Mouse (Mus musculus) B cell, adult 2 months (primary cell): ENCODE measurements around the gene Cpa4.
A peak's percentile ranks its signal among the peaks of the same experiment; 100 is the strongest.

Experiments
- DNase-seq, 2 experiments: peaks; one replicate each; pipeline ENCODE4 v3.0.0; 2022

Cpa4 gene

GRCm38 (mm10) chr6:30596230-30596898 is 28.2 kb downstream of the Cpa4 start:
- DNase-seq = no peak

- DNase-seq = no peak
Observed at GRCm38 (mm10) chr6:30600033-30600432, 31.9 kb downstream of the Cpa4 start.

DNA sequence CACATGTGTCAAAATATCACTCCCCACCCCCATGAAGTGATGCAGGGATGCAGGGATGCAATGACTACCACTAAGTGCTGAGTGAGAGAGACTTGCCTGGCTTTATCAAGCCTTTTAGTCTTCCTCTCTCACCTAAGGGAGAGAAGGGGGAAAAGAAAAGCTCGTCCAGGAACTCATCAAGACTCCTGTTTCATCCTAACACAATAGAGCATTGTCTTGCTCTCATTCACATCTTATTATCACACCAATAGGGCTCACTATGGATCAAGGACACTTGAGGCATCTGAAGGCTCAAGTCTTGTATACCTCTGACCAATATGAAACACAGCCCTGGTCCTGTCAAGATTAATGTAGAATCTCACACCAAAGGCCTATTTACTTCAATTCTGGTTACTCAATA is 32.8 kb downstream of the Cpa4 start:
- no peak for DNase-seq

DNA sequence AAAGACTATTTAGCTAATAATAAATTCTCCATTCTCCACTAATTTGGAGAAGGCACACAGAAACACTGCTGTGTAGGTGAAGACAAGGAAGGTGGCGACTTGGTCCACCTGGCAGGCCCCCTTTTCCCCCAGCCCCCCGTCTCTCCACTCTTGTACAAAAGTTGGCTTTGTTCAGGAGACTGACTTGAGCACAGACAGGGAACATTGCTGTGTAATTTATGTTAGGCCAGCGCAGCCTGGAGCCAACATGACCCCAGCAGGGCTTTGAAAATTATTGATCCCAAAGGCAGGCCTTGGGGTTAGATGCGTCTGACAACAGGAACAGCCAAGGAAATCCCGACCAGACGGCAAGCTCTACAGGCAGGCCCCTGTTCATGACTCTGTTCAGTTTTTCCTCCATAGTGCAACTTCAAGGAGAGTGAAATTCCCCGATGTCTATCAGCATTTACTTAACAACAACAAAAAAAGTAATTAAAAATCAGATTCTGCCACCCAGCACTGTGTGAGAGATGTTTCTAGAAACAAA is 36.2 kb downstream of the Cpa4 start:
- DNase-seq = no peak

- no peak for DNase-seq
Observed at GRCm38 (mm10) chr6:30605111-30605510, 36.9 kb downstream of the Cpa4 start.

- DNase-seq = no peak
Observed at GRCm38 (mm10) chr6:30605672-30606071, 37.5 kb downstream of the Cpa4 start.

DNA sequence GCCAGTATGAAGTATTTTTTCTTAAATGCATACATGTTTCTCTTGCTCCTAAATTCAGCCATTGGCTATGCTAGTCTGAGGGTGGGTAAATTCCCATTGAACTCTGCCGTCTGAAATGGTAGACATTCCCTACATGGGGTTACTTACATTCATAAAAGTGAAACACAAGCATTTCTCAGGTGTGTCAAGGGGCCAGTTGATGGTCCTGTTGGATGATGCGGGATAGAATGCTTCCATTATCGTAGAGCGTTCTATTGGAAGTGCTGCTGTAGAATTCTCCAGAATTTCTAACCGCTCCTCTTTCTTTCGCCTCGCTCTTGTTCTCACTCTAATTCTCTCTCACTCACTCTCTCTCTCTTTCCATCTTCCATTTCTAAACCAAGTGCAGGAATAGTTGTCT is 42.5 kb downstream of the Cpa4 start, which contains the start of gene Cpa5:
Gene Cpa5 (plus strand): TSS at position 301 of the 400 bp plus-strand sequence.
- no peak for DNase-seq

DNA sequence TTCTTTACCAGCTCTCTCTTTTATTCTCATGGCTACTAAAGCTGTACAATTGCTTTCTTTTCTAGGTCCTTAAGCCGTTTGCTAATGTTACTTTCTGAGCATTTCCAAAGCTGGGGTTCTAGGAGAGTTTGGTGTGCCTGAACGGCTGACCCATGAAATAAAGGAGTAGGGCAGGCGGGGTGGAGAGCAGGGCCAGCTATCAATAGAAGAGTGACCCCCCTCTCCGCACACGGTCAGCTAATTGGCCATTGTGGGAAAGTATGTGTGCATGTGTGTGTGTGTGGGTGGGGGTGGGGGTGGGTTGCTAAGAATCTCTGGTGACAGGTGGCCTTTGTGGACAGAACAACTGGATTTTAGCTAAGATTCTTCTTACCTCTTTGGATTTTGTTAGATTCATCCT is 43.0 kb downstream of the Cpa4 start:
- DNase-seq = no peak

DNA sequence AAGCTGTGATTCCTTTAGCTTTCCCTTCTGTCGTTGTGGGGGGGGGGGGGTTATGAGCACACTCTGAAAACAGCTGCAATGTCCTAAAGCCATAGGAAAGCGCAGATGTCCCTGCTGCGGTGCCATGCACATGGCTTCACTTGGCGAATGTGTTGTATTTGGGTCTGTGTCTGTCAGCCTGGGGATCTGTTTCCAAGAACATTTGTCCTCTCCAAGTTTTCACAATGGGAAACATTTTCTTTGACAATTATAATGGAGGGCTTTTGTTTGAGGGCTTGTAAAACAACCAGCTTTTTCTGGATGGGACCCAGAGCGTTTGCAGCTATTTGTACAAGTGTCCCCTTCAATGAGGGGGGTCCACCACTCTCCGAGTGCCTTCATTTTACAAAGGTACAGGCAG is 46.1 kb downstream of the Cpa4 start:
- DNase-seq = no peak

- no peak for DNase-seq
Observed at GRCm38 (mm10) chr6:30615741-30616140, 47.6 kb downstream of the Cpa4 start.

- peak in 1 of 2 experiments; percentile 6 for DNase-seq
Observed at GRCm38 (mm10) chr6:30616491-30616941, 48.3 kb downstream of the Cpa4 start.

DNA sequence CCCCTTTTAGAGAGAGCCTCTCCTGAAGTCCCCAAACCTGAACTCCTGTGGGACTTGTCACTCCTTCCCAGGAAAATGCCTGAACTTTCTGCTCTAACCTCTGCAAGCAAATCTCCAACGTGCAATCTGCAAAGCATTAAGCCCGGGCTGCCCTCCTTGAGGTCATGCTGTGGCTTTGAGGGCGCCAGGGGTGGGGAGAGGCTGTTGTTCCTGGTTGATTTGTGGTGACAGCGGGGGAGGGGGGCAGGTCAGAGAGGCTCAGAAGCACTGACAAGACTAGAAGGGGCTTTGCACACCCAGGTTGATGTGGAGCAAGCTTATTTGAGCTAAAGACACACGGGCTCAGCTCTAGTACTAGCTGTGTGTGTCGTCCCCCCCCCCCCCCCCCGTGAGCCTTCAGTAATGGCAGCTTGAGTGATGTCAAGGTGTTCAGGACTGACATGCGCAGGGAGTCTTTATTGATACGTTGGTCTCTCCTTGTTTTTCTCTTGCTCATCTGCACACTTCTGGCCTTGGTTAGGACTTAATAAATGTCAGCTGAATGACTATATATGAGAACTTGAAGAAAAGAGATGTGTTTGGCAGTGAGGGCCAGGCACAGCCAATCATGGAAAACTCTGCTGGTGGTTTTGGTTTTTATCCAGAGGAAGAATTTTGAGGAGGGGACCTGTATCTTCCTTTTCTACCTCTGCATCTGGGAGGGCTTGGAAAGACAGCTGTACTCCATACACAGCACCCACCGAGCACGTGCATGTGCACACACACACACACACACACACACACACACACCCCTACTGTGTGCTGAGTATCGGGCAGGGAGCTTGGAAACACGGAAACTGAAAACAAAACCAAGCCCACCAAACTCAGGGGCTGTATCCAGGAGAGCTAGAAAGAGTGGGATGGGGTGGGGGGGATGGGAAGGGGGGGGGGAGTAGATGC is 49.1 kb downstream of the Cpa4 start:
- peak; percentile 8 for DNase-seq

- no peak for DNase-seq
Observed at GRCm38 (mm10) chr6:30617959-30618590, 49.9 kb downstream of the Cpa4 start.

GRCm38 (mm10) chr6:30618735-30619134 is 50.6 kb downstream of the Cpa4 start:
- DNase-seq = no peak

DNA sequence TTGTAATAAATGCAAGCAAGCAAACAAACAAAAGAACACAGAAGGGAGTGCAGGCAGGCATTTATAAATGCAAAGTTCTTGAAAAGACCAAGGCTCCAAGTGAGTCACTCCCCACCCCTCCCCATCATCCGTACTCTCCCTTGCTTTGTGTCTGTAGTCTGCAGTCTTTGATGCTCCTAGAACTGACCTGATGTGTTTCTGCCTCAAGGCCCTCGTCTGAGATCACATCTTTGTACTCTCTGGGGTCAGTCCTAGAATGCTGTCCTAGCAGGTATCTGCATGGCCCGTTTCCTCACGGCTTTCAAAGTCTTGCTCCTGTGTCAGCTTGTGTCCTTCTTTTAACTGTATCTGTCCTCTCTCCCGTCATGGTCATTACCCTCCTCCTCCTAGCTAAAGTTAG is 51.4 kb downstream of the Cpa4 start:
- no peak for DNase-seq

DNA sequence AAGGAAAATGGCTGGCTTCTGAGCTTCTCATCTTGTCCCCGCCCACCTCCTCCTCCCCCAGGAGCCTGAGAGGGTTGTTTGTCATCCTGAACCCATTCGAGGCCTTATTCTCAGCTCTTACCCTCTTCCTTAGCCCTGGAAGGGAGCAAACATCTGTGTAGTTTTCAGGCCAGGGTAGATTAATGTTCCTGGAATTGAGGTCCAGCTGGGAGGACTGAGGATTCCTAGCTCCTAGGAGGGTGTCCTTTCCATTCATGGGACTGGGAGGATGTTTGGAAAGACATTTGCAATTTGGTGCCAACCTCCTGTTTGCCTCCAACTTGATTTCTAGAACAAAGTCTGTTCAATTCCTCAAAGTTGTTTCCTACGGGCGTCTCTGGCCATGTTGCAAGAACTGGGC is 52.4 kb downstream of the Cpa4 start:
- DNase-seq = no peak

DNA sequence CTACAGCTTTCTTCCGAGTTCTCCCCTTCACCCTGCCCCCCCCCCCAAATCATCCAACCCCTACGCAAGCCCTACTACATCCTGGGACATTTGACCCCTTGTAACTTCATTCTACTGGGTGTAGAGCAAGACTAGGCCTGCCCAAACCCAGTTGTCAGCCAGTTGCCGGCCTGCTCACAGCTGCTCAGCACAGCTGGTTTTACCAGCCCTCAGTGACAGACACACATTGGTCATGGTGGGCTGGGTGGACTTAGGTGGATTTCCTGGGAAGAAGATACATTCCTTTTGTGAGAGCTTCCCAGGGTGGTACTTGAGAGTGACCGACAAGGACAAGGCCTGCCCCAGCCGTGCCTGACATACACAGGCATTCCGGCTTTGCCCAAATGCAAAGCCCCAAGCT is 52.8 kb downstream of the Cpa4 start:
- DNase-seq = no peak

GRCm38 (mm10) chr6:30621986-30622389 is 53.8 kb downstream of the Cpa4 start:
- no peak for DNase-seq

- DNase-seq = no peak
Observed at GRCm38 (mm10) chr6:30624763-30625162, 56.6 kb downstream of the Cpa4 start.

DNA sequence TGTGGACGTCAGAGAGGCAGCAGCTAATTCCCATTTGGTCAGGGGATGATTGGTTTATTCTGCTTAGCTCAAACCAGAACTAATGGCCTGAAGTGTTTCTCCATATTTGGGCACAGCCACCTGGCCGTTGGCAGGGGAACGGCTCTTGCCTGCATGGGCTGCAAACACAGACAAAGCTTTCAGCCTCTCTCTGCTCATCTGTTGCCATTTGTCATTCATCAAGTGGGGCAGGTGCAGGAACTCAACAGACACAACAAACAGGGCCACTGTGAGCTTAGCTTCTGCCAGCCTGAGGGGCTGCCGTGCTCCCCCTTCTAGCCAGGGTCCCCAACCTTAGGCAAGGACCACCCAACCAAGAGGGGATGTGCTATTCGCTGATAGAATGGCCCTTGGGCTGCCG is 60.0 kb downstream of the Cpa4 start:
- no peak for DNase-seq

GRCm38 (mm10) chr6:30629989-30630388 is 61.8 kb downstream of the Cpa4 start:
- no peak for DNase-seq

GRCm38 (mm10) chr6:30635361-30635862 is 67.2 kb downstream of the Cpa4 start:
- DNase-seq = no peak
